Mouse (Mus musculus): ENCODE results near the gene Pold4. TPM values are rescaled to one million over a fixed set of nuclear protein-coding genes. Genes with fewer than 3 reads are reported as not detected.
"Not testable (repeated sequence)": the region's sequence is repeated elsewhere in the genome, so short reads cannot be mapped to it uniquely, and the experiment has no call there.

Pold4 gene
- polyA plus RNA-seq, 1 experiment from 2014 or later: 25.5 TPM

DNA sequence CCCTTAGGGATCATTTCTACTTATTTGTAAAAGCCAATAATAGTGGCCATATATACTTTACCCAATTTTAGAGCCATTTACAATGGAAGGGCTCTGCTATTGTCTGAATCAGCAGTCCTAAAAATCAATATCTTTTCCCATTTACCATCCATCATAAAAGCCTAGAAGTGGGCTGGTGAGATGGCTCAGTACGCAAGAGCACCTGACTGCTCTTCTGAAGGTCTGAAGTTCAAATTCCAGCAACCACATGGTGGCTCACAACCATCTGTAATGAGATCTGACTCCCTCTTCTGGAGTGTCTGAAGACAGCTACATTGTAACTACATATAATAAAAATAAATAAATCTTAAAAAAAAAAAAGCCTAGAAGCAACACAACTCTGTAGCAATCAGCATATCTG lies 17.0 kb downstream of the Pold4 start:
- H3K9me3 ChIP-seq (ENCODE audit: control insufficient read depth, low read depth, low read length); H3K4me1 ChIP-seq (ENCODE audit: control insufficient read depth, insufficient read depth, low read length); H3K27ac ChIP-seq (ENCODE audit: low read length); H3K4me3 ChIP-seq (ENCODE audit: low read depth, low read length); ATAC-seq (ENCODE audit: insufficient number of reproducible peaks, insufficient read depth, low FRiP score, low read depth); H3K9ac ChIP-seq (replicated peaks; ENCODE audit: low read depth, low read length); H3K36me3 ChIP-seq (ENCODE audit: control insufficient read depth, insufficient read depth, low read length); H3K4me2 ChIP-seq (replicated peaks; ENCODE audit: low read depth, low read length); H3K27me3 ChIP-seq (ENCODE audit: control insufficient read depth, insufficient read depth, low read length): not testable (repeated sequence)
- 33% methylated on average over 1 of the region's 1 CpGs for WGBS

DNA sequence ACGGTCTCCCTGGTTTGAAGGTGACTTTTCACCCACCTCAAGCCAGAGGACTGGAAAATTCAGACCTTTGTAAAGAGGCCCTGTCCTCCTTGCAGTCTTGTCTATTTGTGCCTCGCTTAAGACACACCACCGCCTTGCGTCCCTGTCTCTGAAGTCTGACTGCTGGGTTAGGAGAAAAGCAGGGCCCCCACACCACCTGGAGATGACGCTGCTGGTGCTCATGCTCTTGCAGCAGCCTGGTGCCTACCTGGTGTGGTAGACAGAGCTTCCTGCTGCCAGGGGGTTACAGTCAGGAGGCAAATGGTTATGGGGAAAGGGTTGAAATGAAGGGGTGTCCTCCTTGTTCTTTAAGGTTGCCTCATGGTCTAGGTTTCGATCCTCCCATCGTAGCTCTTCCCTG lies 22.5 kb downstream of the Pold4 start:
- Histone ChIP-seq H3K36me3 (ENCODE audit: control insufficient read depth, insufficient read depth, low read length) (no peaks in the 10 kb centered on the region), H3K9ac (replicated peaks; ENCODE audit: low read depth, low read length) (no peak overlapping the region), H3K27ac (ENCODE audit: low read length) (no peak overlapping the region), H3K4me1 (ENCODE audit: control insufficient read depth, insufficient read depth, low read length) (no peaks in the 10 kb centered on the region), H3K27me3 (ENCODE audit: control insufficient read depth, insufficient read depth, low read length) (no peaks in the 10 kb centered on the region), H3K4me3 (ENCODE audit: low read depth, low read length) (no peak overlapping the region), H3K4me2 (replicated peaks; ENCODE audit: low read depth, low read length) (no peak overlapping the region), H3K9me3 (ENCODE audit: control insufficient read depth, low read depth, low read length) (no peaks in the 10 kb centered on the region)
- no peak for ATAC-seq (ENCODE audit: insufficient number of reproducible peaks, insufficient read depth, low FRiP score, low read depth)
- WGBS: 89% methylated on average over 7 of the region's 7 CpGs

DNA sequence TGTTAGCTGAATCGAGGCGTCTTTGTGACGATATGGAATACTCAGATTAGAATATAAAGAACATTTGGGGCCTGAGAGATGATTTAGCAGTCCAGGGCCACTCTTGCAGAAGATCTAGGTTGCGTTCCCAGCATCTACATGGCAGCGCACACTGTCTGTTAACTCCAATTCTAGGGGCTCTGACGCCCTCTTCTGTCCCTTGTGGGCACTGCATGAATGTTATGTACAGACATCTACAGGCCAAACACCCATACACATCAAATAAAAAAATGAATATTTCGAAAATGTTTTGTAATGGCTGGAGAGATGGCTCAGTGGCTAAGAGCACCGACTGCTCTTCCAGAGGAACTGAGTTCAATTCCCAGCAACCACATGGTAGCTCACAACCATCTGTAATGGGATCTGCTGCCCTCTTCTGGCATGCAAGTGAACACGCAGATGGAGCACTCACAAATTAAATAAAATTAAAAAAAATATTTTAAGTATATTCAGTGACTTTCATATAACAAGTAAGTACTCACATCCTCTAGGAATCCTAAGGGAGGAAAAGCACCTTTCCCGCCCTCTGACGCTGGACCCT lies 24.0 kb downstream of the Pold4 start:
- no peaks in the 10 kb centered on the region for H3K9me3 ChIP-seq (ENCODE audit: control insufficient read depth, low read depth, low read length)
- 74% methylated on average over 11 of the region's 11 CpGs for WGBS
- no peak overlapping the region for H3K4me3 ChIP-seq (ENCODE audit: low read depth, low read length)
- ATAC-seq (ENCODE audit: insufficient number of reproducible peaks, insufficient read depth, low FRiP score, low read depth): no peak
- no peak overlapping the region for H3K9ac ChIP-seq (replicated peaks; ENCODE audit: low read depth, low read length)
- H3K4me1 ChIP-seq (ENCODE audit: control insufficient read depth, insufficient read depth, low read length): no peaks in the 10 kb centered on the region
- no peaks in the 10 kb centered on the region for H3K27me3 ChIP-seq (ENCODE audit: control insufficient read depth, insufficient read depth, low read length)
- no peak overlapping the region for H3K27ac ChIP-seq (ENCODE audit: low read length)
- no peak overlapping the region for H3K4me2 ChIP-seq (replicated peaks; ENCODE audit: low read depth, low read length)
- H3K36me3 ChIP-seq (ENCODE audit: control insufficient read depth, insufficient read depth, low read length): no peaks in the 10 kb centered on the region

DNA sequence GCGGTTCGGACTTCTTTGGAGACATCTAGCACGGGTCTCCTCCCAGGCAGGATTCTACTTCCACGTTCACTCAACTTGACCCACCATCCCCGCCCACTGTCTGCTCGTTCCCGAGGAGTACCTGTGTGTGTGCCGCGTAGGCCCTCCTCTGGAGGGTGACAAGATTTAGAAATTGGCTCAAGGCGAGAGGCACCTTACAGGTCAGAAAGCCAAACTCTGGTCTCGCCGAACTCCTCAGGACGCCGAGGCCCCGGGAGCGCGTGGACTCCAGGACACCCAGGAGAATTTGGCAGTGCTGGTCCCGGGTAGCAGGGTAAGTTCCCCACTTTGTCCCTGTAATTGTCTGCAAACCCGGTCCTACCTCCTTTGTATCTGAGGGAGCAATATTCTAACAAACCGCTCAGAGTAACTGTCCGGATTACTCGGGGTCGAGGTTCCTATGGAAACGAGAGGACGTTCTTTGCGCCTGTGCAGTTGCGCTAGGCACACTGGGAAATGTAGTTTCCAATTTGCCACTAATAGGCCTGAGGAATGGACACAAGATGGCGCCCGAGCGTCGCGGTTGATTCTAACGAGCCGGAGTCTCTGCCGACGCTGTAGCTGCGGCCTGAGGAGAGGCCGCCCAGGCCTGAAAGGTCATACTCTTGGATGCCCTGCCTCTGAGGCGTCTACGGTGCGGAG lies 25.7 kb downstream of the Pold4 start:
- Histone ChIP-seq H3K27me3 (ENCODE audit: control insufficient read depth, insufficient read depth, low read length) (no peaks in the 10 kb centered on the region), H3K9me3 (ENCODE audit: control insufficient read depth, low read depth, low read length) (no peaks in the 10 kb centered on the region), H3K36me3 (ENCODE audit: control insufficient read depth, insufficient read depth, low read length) (no peaks in the 10 kb centered on the region), H3K4me1 (ENCODE audit: control insufficient read depth, insufficient read depth, low read length) (no peaks in the 10 kb centered on the region), H3K4me2 (replicated peaks; ENCODE audit: low read depth, low read length) (peak overlapping the region; percentile 81), H3K4me3 (ENCODE audit: low read depth, low read length) (peak overlapping the region; percentile 54), H3K9ac (replicated peaks; ENCODE audit: low read depth, low read length) (peak overlapping the region; percentile 19; the same call in 1 of the 2 replicates), H3K27ac (ENCODE audit: low read length) (no peak overlapping the region)
- ATAC-seq (ENCODE audit: insufficient number of reproducible peaks, insufficient read depth, low FRiP score, low read depth): peak; percentile 84
- under 1% methylated on average over 41 of the region's 41 CpGs for WGBS

DNA sequence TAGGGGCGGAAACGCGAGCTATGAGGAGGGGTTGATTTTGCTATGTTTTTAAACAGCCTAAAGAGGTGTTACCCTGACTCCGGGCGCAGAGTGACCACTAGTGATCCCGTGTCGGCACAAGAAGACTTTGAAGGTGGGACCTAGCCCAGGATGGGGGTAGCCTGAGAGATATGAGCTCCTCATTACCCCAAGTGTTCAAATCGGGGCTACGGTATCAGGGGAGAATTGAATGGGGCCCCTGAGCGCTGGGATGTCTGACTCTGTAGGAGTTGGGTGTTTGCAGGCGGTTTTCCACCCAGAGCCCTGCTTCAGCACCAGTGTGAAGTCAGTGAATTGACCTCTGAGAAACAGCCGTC lies 26.2 kb downstream of the Pold4 start:
- H3K36me3 ChIP-seq (ENCODE audit: control insufficient read depth, insufficient read depth, low read length): no peaks in the 10 kb centered on the region
- no peak overlapping the region for H3K27ac ChIP-seq (ENCODE audit: low read length)
- no peaks in the 10 kb centered on the region for H3K27me3 ChIP-seq (ENCODE audit: control insufficient read depth, insufficient read depth, low read length)
- peak overlapping the region; percentile 11; the same call in 1 of the 2 replicates for H3K9ac ChIP-seq (replicated peaks; ENCODE audit: low read depth, low read length)
- H3K9me3 ChIP-seq (ENCODE audit: control insufficient read depth, low read depth, low read length): no peaks in the 10 kb centered on the region
- ATAC-seq (ENCODE audit: insufficient number of reproducible peaks, insufficient read depth, low FRiP score, low read depth): no peak
- peak overlapping the region; percentile 81 for H3K4me2 ChIP-seq (replicated peaks; ENCODE audit: low read depth, low read length)
- H3K4me3 ChIP-seq (ENCODE audit: low read depth, low read length): peak overlapping the region; percentile 54
- no peaks in the 10 kb centered on the region for H3K4me1 ChIP-seq (ENCODE audit: control insufficient read depth, insufficient read depth, low read length)
- 22% methylated on average over 12 of the region's 12 CpGs for WGBS

DNA sequence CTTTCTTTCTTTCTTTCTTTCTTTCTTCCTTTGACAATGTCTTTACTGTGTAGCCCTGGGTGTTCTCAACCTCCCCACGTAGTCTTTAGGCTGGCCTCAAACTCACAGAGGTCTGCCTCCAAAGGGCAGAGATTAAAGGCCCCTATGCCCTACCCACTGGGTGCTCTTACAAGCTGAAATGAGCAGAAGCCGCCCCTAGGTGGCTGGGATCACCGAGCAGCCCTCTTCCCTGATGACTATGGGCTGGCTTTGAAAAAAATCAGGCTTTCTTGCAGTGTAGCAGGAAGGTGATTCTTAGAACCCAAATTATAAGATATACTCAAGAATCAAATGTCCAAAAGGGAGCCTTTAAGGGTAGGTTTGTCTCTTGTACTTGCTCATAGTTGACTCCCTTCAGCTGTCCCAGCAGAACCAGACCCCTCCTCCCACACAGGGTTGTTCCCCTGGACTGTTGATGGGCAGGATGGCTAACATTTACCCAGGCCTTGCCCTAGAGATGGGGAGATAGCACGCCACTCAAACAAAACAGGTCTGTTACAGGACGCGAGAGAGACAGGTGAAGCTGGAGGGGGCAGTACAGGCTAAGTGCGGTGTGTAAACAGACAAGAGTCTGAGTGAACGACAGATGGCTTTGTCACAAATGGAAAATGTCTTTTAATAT lies 29.5 kb downstream of the Pold4 start:
- ATAC-seq (ENCODE audit: insufficient number of reproducible peaks, insufficient read depth, low FRiP score, low read depth): peak; percentile 62; the same call in 1 of the 2 replicates
- Histone ChIP-seq H3K27ac (ENCODE audit: low read length) (no peak overlapping the region), H3K9ac (replicated peaks; ENCODE audit: low read depth, low read length) (no peak overlapping the region), H3K4me2 (replicated peaks; ENCODE audit: low read depth, low read length) (no peak overlapping the region), H3K27me3 (ENCODE audit: control insufficient read depth, insufficient read depth, low read length) (no peaks in the 10 kb centered on the region), H3K4me1 (ENCODE audit: control insufficient read depth, insufficient read depth, low read length) (no peaks in the 10 kb centered on the region), H3K4me3 (ENCODE audit: low read depth, low read length) (no peak overlapping the region), H3K36me3 (ENCODE audit: control insufficient read depth, insufficient read depth, low read length) (no peaks in the 10 kb centered on the region), H3K9me3 (ENCODE audit: control insufficient read depth, low read depth, low read length) (no peaks in the 10 kb centered on the region)
- WGBS: 43% methylated on average over 8 of the region's 8 CpGs

DNA sequence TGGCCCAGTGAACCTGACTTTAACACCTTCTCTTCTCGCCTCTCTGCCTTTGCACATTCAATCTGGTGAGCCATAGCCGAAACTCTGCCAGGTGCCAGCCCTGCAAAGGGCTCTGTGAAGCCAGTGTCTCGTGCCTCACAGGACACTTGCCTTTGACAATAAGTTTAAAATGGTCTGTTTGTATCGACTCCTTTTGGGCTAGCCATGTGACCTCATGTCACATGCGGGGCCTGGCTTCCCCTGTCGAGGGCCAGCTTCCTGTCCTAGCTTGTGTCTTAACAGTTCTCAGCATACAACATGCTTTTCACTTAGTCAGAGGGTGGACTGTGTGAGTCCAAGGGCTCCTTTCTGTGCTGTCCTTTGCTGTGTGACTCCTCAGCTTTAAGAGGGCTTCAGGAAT lies 31.1 kb downstream of the Pold4 start:
- H3K36me3 ChIP-seq (ENCODE audit: control insufficient read depth, insufficient read depth, low read length): no peaks in the 10 kb centered on the region
- WGBS: 68% methylated on average over 6 of the region's 6 CpGs
- H3K27ac ChIP-seq (ENCODE audit: low read length): no peak overlapping the region
- H3K4me3 ChIP-seq (ENCODE audit: low read depth, low read length): no peak overlapping the region
- H3K9me3 ChIP-seq (ENCODE audit: control insufficient read depth, low read depth, low read length): no peaks in the 10 kb centered on the region
- no peak for ATAC-seq (ENCODE audit: insufficient number of reproducible peaks, insufficient read depth, low FRiP score, low read depth)
- no peaks in the 10 kb centered on the region for H3K27me3 ChIP-seq (ENCODE audit: control insufficient read depth, insufficient read depth, low read length)
- H3K4me2 ChIP-seq (replicated peaks; ENCODE audit: low read depth, low read length): no peak overlapping the region
- no peaks in the 10 kb centered on the region for H3K4me1 ChIP-seq (ENCODE audit: control insufficient read depth, insufficient read depth, low read length)
- no peak overlapping the region for H3K9ac ChIP-seq (replicated peaks; ENCODE audit: low read depth, low read length)

DNA sequence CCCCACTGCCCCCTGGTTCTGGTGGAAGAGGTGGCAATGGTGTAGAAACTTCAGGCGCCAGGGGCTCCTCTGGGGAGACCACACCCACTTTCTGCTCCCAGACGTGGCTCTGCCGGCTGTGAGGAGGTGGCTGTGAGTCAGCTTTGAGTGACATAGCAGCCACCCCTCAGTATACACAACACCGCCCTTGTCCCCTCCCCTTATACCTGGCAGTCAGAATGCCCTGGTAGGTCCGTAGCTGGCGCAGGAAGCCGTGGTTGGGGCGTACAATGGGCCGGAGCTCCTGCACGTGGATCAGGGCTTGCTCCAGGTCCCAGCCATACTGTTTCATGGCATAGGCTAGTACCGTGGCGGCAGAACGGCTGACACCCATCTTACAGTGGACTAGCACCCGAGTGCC lies 32.0 kb downstream of the Pold4 start:
- ATAC-seq (ENCODE audit: insufficient number of reproducible peaks, insufficient read depth, low FRiP score, low read depth): peak; percentile 83; the same call in 1 of the 2 replicates
- Histone ChIP-seq H3K27me3 (ENCODE audit: control insufficient read depth, insufficient read depth, low read length) (no peaks in the 10 kb centered on the region), H3K9me3 (ENCODE audit: control insufficient read depth, low read depth, low read length) (no peaks in the 10 kb centered on the region), H3K27ac (ENCODE audit: low read length) (no peak overlapping the region), H3K4me3 (ENCODE audit: low read depth, low read length) (no peak overlapping the region), H3K36me3 (ENCODE audit: control insufficient read depth, insufficient read depth, low read length) (no peaks in the 10 kb centered on the region), H3K9ac (replicated peaks; ENCODE audit: low read depth, low read length) (no peak overlapping the region), H3K4me2 (replicated peaks; ENCODE audit: low read depth, low read length) (no peak overlapping the region), H3K4me1 (ENCODE audit: control insufficient read depth, insufficient read depth, low read length) (no peaks in the 10 kb centered on the region)
- 60% methylated on average over 14 of the region's 14 CpGs for WGBS

Data from stomach, embryonic 14.5 days (tissue).